Mouse (Mus musculus) stomach, postnatal 0 days (tissue): ENCODE measurements at regions not wholly inside any gene's neighbourhood (a gene's known extent, or its start where the extent isn't known, plus 50 kb on each side); places are given as distances from the start of the nearest gene placed in this dataset.

Experiments
- ATAC-seq: fragments of 200-750 bp; cut with Nextera tagmentation; 2 replicates; pipeline ENCODE4 v1.8.0; 2017; ENCODE audit not compliant: low FRiP score, low TSS enrichment
- DNase-seq: peaks from one replicate; pipeline ENCODE4 v3.0.0-alpha.2; 2016; ENCODE audit warnings: low spot score
- H3K27ac ChIP-seq: fragments of 300-500 bp; sonication (generic); replicated peaks from 2 replicates; pipeline ENCODE4 v1.5.1; 2014; ENCODE audit warnings: mild to moderate bottlenecking, control low read depth
- H3K27me3 ChIP-seq: fragments of 300-500 bp; sonication (generic); 2 replicates; pipeline ENCODE4 v1.6.1; 2014; ENCODE audit warnings: low read length; ENCODE audit not compliant: control insufficient read depth, insufficient read depth
- H3K36me3 ChIP-seq: fragments of 300-500 bp; sonication (generic); 2 replicates; pipeline ENCODE4 v1.6.1; 2014; ENCODE audit warnings: low read length, mixed read lengths; ENCODE audit not compliant: control insufficient read depth, insufficient read depth
- H3K4me1 ChIP-seq: fragments of 300-500 bp; sonication (generic); replicated peaks from 2 replicates; pipeline ENCODE4 v1.6.1; 2014; ENCODE audit warnings: antibody characterized with exemption; ENCODE audit not compliant: control insufficient read depth, insufficient read depth
- H3K4me2 ChIP-seq: fragments of 300-500 bp; sonication (generic); replicated peaks from 2 replicates; pipeline ENCODE4 v1.6.1; 2014; ENCODE audit warnings: low read depth, mild to moderate bottlenecking, control low read depth, moderate library complexity
- H3K4me3 ChIP-seq: fragments of 300-500 bp; sonication (generic); 2 replicates; pipeline ENCODE4 v1.5.1; 2014; ENCODE audit warnings: low read depth, low read length, control low read depth
- H3K9ac ChIP-seq: fragments of 300-500 bp; sonication (generic); 2 replicates; pipeline ENCODE4 v1.6.1; 2014; ENCODE audit warnings: mild to moderate bottlenecking, low read length, control low read depth, mixed read lengths
- H3K9me3 ChIP-seq: fragments of 300-500 bp; sonication (generic); 2 replicates; pipeline ENCODE4 v1.6.1; 2016; ENCODE audit warnings: low read length; ENCODE audit not compliant: control insufficient read depth
- CTCF ChIP-seq: IDR thresholded peaks from 2 replicates; pipeline ENCODE4 v1.5.1; 2016; ENCODE audit warnings: antibody characterized with exemption, low read depth, mild to moderate bottlenecking, moderate library complexity
- EP300 ChIP-seq: optimal IDR thresholded peaks from 2 replicates; pipeline ENCODE3; 2016; ENCODE audit warnings: antibody characterized with exemption
- WGBS: fragments of 180-500 bp; shearing (Covaris S2); extraction: QIAGEN DNeasy Blood & Tissue Kit; methylation state at CpG from one replicate; pipeline ENCODE4 v1.1.7; 2014; 5-methylcytosine and 5-hydroxymethylcytosine counted together

GRCm38 (mm10) chr13:117401245-117401644 is 180.4 kb upstream of the Gm17509 start:
- TF ChIP-seq CTCF (no peak), EP300 (no peak)

GRCm38 (mm10) chr13:117409940-117410339 is 189.1 kb upstream of the Gm17509 start:
- DNase-seq (no peak), ATAC-seq (no peak)
- WGBS: 54% methylated on average over 7 of the region's 7 CpGs
- Histone ChIP-seq H3K36me3 (no peaks in the 10 kb centered on the region), H3K27ac (no peak overlapping the region), H3K4me1 (no peaks in the 10 kb centered on the region), H3K27me3 (no peaks in the 10 kb centered on the region), H3K9me3 (no peaks in the 10 kb centered on the region), H3K4me2 (no peak overlapping the region), H3K9ac (no peak overlapping the region), H3K4me3 (no peak overlapping the region)
- TF ChIP-seq CTCF (no peak), EP300 (no peak)

More at GRCm38 (mm10) chr13:117401245-117401644, 180.4 kb upstream of the Gm17509 start:
- no peak overlapping the region for H3K4me3 ChIP-seq
- no peak overlapping the region for H3K27ac ChIP-seq
- ATAC-seq (no peak), DNase-seq (no peak)
- 60% methylated on average over 4 of the region's 4 CpGs for WGBS
- H3K4me2 ChIP-seq: no peak overlapping the region
- no peaks in the 10 kb centered on the region for H3K27me3 ChIP-seq
- no peak overlapping the region for H3K9ac ChIP-seq
- no peaks in the 10 kb centered on the region for H3K4me1 ChIP-seq
- no peaks in the 10 kb centered on the region for H3K9me3 ChIP-seq
- H3K36me3 ChIP-seq: no peaks in the 10 kb centered on the region

- Histone ChIP-seq H3K36me3 (no peaks in the 10 kb centered on the region), H3K4me2 (no peak overlapping the region), H3K4me1 (no peaks in the 10 kb centered on the region), H3K27ac (no peak overlapping the region), H3K27me3 (no peaks in the 10 kb centered on the region), H3K4me3 (no peak overlapping the region), H3K9ac (no peak overlapping the region), H3K9me3 (no peaks in the 10 kb centered on the region)
- ATAC-seq (no peak), DNase-seq (no peak)
- TF ChIP-seq CTCF (no peak), EP300 (no peak)
- 74% methylated on average over 4 of the region's 4 CpGs for WGBS
Measured at GRCm38 (mm10) chr13:117413616-117414015, 188.5 kb upstream of the Hcn1 start.

- no peak for DNase-seq
- H3K4me3 ChIP-seq: no peak overlapping the region
- no peak for TF ChIP-seq CTCF
Measured at GRCm38 (mm10) chr13:117423558-117423957, 178.6 kb upstream of the Hcn1 start.

GRCm38 (mm10) chr13:117425015-117425414 is 177.1 kb upstream of the Hcn1 start:
- Histone ChIP-seq H3K9ac (no peak overlapping the region), H3K27me3 (no peaks in the 10 kb centered on the region), H3K9me3 (no peaks in the 10 kb centered on the region), H3K4me1 (no peaks in the 10 kb centered on the region), H3K4me2 (no peak overlapping the region), H3K36me3 (no peaks in the 10 kb centered on the region), H3K4me3 (no peak overlapping the region), H3K27ac (no peak overlapping the region)
- ATAC-seq (0 out of 2 replicates have a peak, but pooled peaks have one; percentile 32), DNase-seq (no peak)
- no peak for TF ChIP-seq EP300
- TF ChIP-seq CTCF: no peak
- 84% methylated on average over 1 of the region's 1 CpGs for WGBS

More at GRCm38 (mm10) chr13:117423558-117423957, 178.6 kb upstream of the Hcn1 start:
- Histone ChIP-seq H3K9me3 (no peaks in the 10 kb centered on the region), H3K36me3 (no peaks in the 10 kb centered on the region), H3K27me3 (no peaks in the 10 kb centered on the region), H3K27ac (no peak overlapping the region), H3K4me2 (no peak overlapping the region), H3K4me1 (no peaks in the 10 kb centered on the region), H3K9ac (no peak overlapping the region)
- ATAC-seq: no peak
- WGBS: 93% methylated on average over 4 of the region's 4 CpGs

GRCm38 (mm10) chr13:117467407-117467806 is 134.7 kb upstream of the Hcn1 start:
- H3K27me3 ChIP-seq: no peaks in the 10 kb centered on the region
- ATAC-seq: no peak
- WGBS: 48% methylated on average over 3 of the region's 3 CpGs
- H3K27ac ChIP-seq: no peak overlapping the region
- H3K4me2 ChIP-seq: no peak overlapping the region
- no peaks in the 10 kb centered on the region for H3K4me1 ChIP-seq
- DNase-seq: no peak
- TF ChIP-seq CTCF (no peak), EP300 (no peak)
- no peak overlapping the region for H3K9ac ChIP-seq
- no peaks in the 10 kb centered on the region for H3K9me3 ChIP-seq
- no peak overlapping the region for H3K4me3 ChIP-seq
- H3K36me3 ChIP-seq: no peaks in the 10 kb centered on the region
